Mouse (Mus musculus): Measurements from ENCODE around the gene Hhat. TPM values are rescaled to one million over a fixed set of nuclear protein-coding genes. Genes with fewer than 3 reads are reported as not detected.

Hhat gene
- polyA plus RNA-seq, 1 experiment from 2014 or later: 1.0 TPM

GRCm38 (mm10) chr1:192749270-192750041, 21.6 kb downstream of the Hhat start:
- Histone ChIP-seq H3K4me2 (ENCODE audit: low read depth, low read length) (no peak overlapping the region), H3K27ac (ENCODE audit: low read length) (no peak overlapping the region), H3K9me3 (replicated peaks; ENCODE audit: control insufficient read depth, low read length) (no peaks in the 10 kb centered on the region), H3K4me3 (ENCODE audit: low read depth, low read length) (no peak overlapping the region), H3K9ac (ENCODE audit: low read depth, low read length) (no peak overlapping the region), H3K27me3 (ENCODE audit: control insufficient read depth, insufficient read depth, low read depth, low read length) (no peaks in the 10 kb centered on the region), H3K4me1 (ENCODE audit: control insufficient read depth, low read depth, low read length) (no peaks in the 10 kb centered on the region; the same call in 1 of the 2 replicates), H3K36me3 (ENCODE audit: control insufficient read depth, insufficient read depth) (no peaks in the 10 kb centered on the region)
- WGBS (ENCODE audit: insufficient replicate concordance): 70% methylated on average over 6 of the region's 6 CpGs
- ATAC-seq (ENCODE audit: low read depth): no peak

GRCm38 (mm10) chr1:192746201-192746600, 24.8 kb downstream of the Hhat start:
- 63% methylated on average over 6 of the region's 6 CpGs for WGBS (ENCODE audit: insufficient replicate concordance)
- no peak overlapping the region for H3K4me3 ChIP-seq (ENCODE audit: low read depth, low read length)
- no peaks in the 10 kb centered on the region for H3K4me1 ChIP-seq (ENCODE audit: control insufficient read depth, low read depth, low read length)
- no peak overlapping the region for H3K9ac ChIP-seq (ENCODE audit: low read depth, low read length)
- no peak for ATAC-seq (ENCODE audit: low read depth)
- H3K27ac ChIP-seq (ENCODE audit: low read length): no peak overlapping the region
- H3K4me2 ChIP-seq (ENCODE audit: low read depth, low read length): no peak overlapping the region
- H3K9me3 ChIP-seq (replicated peaks; ENCODE audit: control insufficient read depth, low read length): no peaks in the 10 kb centered on the region
- no peaks in the 10 kb centered on the region for H3K36me3 ChIP-seq (ENCODE audit: control insufficient read depth, insufficient read depth)
- no peaks in the 10 kb centered on the region for H3K27me3 ChIP-seq (ENCODE audit: control insufficient read depth, insufficient read depth, low read depth, low read length)

GRCm38 (mm10) chr1:192745240-192746101, 25.6 kb downstream of the Hhat start:
- ATAC-seq (ENCODE audit: low read depth): peak; percentile 63
- Histone ChIP-seq H3K4me3 (ENCODE audit: low read depth, low read length) (no peak overlapping the region), H3K27ac (ENCODE audit: low read length) (no peak overlapping the region), H3K4me2 (ENCODE audit: low read depth, low read length) (no peak overlapping the region), H3K9me3 (replicated peaks; ENCODE audit: control insufficient read depth, low read length) (no peaks in the 10 kb centered on the region), H3K4me1 (ENCODE audit: control insufficient read depth, low read depth, low read length) (no peaks in the 10 kb centered on the region), H3K36me3 (ENCODE audit: control insufficient read depth, insufficient read depth) (no peaks in the 10 kb centered on the region), H3K9ac (ENCODE audit: low read depth, low read length) (no peak overlapping the region), H3K27me3 (ENCODE audit: control insufficient read depth, insufficient read depth, low read depth, low read length) (no peaks in the 10 kb centered on the region)
- 6% methylated on average over 16 of the region's 16 CpGs for WGBS (ENCODE audit: insufficient replicate concordance)

- no peak overlapping the region for H3K9ac ChIP-seq (ENCODE audit: low read depth, low read length)
Measured at GRCm38 (mm10) chr1:192744880-192745239, 26.2 kb downstream of the Hhat start.

GRCm38 (mm10) chr1:192742394-192743251, 28.4 kb downstream of the Hhat start:
- H3K27ac ChIP-seq (ENCODE audit: low read length): no peak overlapping the region
- no peak overlapping the region for H3K4me2 ChIP-seq (ENCODE audit: low read depth, low read length)
- WGBS (ENCODE audit: insufficient replicate concordance): 59% methylated on average over 7 of the region's 7 CpGs
- H3K27me3 ChIP-seq (ENCODE audit: control insufficient read depth, insufficient read depth, low read depth, low read length): no peaks in the 10 kb centered on the region
- no peaks in the 10 kb centered on the region for H3K4me1 ChIP-seq (ENCODE audit: control insufficient read depth, low read depth, low read length)
- no peaks in the 10 kb centered on the region for H3K36me3 ChIP-seq (ENCODE audit: control insufficient read depth, insufficient read depth)
- no peak for ATAC-seq (ENCODE audit: low read depth)
- no peak overlapping the region for H3K4me3 ChIP-seq (ENCODE audit: low read depth, low read length)
- H3K9ac ChIP-seq (ENCODE audit: low read depth, low read length): no peak overlapping the region
- no peaks in the 10 kb centered on the region for H3K9me3 ChIP-seq (replicated peaks; ENCODE audit: control insufficient read depth, low read length)

More at GRCm38 (mm10) chr1:192744880-192745239, 26.2 kb downstream of the Hhat start:
- Histone ChIP-seq H3K4me2 (ENCODE audit: low read depth, low read length) (no peak overlapping the region), H3K9me3 (replicated peaks; ENCODE audit: control insufficient read depth, low read length) (no peaks in the 10 kb centered on the region), H3K36me3 (ENCODE audit: control insufficient read depth, insufficient read depth) (no peaks in the 10 kb centered on the region), H3K4me1 (ENCODE audit: control insufficient read depth, low read depth, low read length) (no peaks in the 10 kb centered on the region), H3K27ac (ENCODE audit: low read length) (no peak overlapping the region), H3K4me3 (ENCODE audit: low read depth, low read length) (no peak overlapping the region), H3K27me3 (ENCODE audit: control insufficient read depth, insufficient read depth, low read depth, low read length) (no peaks in the 10 kb centered on the region)
- ATAC-seq (ENCODE audit: low read depth): no peak
- 59% methylated on average over 3 of the region's 3 CpGs for WGBS (ENCODE audit: insufficient replicate concordance)

GRCm38 (mm10) chr1:192741896-192742295, 29.1 kb downstream of the Hhat start:
- H3K27me3 ChIP-seq (ENCODE audit: control insufficient read depth, insufficient read depth, low read depth, low read length): no peaks in the 10 kb centered on the region
- H3K4me2 ChIP-seq (ENCODE audit: low read depth, low read length): no peak overlapping the region
- H3K4me3 ChIP-seq (ENCODE audit: low read depth, low read length): no peak overlapping the region
- ATAC-seq (ENCODE audit: low read depth): no peak
- 69% methylated on average over 2 of the region's 2 CpGs for WGBS (ENCODE audit: insufficient replicate concordance)
- H3K36me3 ChIP-seq (ENCODE audit: control insufficient read depth, insufficient read depth): no peaks in the 10 kb centered on the region
- H3K4me1 ChIP-seq (ENCODE audit: control insufficient read depth, low read depth, low read length): no peaks in the 10 kb centered on the region
- H3K9ac ChIP-seq (ENCODE audit: low read depth, low read length): no peak overlapping the region
- H3K9me3 ChIP-seq (replicated peaks; ENCODE audit: control insufficient read depth, low read length): no peaks in the 10 kb centered on the region
- H3K27ac ChIP-seq (ENCODE audit: low read length): no peak overlapping the region

- WGBS (ENCODE audit: insufficient replicate concordance): 49% methylated on average over 3 of the region's 3 CpGs
- no peaks in the 10 kb centered on the region for H3K4me1 ChIP-seq (ENCODE audit: control insufficient read depth, low read depth, low read length)
- ATAC-seq (ENCODE audit: low read depth): no peak
Measured at GRCm38 (mm10) chr1:192736524-192736923, 34.5 kb downstream of the Hhat start.

GRCm38 (mm10) chr1:192736002-192736426, 35.0 kb downstream of the Hhat start:
- 41% methylated on average over 9 of the region's 9 CpGs for WGBS (ENCODE audit: insufficient replicate concordance)
- Histone ChIP-seq H3K9me3 (replicated peaks; ENCODE audit: control insufficient read depth, low read length) (no peaks in the 10 kb centered on the region), H3K4me3 (ENCODE audit: low read depth, low read length) (no peak overlapping the region), H3K27me3 (ENCODE audit: control insufficient read depth, insufficient read depth, low read depth, low read length) (no peaks in the 10 kb centered on the region), H3K36me3 (ENCODE audit: control insufficient read depth, insufficient read depth) (no peaks in the 10 kb centered on the region), H3K27ac (ENCODE audit: low read length) (no peak overlapping the region), H3K9ac (ENCODE audit: low read depth, low read length) (no peak overlapping the region), H3K4me2 (ENCODE audit: low read depth, low read length) (no peak overlapping the region), H3K4me1 (ENCODE audit: control insufficient read depth, low read depth, low read length) (no peaks in the 10 kb centered on the region)
- ATAC-seq (ENCODE audit: low read depth): no peak

More at GRCm38 (mm10) chr1:192736524-192736923, 34.5 kb downstream of the Hhat start:
- no peak overlapping the region for H3K4me3 ChIP-seq (ENCODE audit: low read depth, low read length)
- no peaks in the 10 kb centered on the region for H3K36me3 ChIP-seq (ENCODE audit: control insufficient read depth, insufficient read depth)
- no peaks in the 10 kb centered on the region for H3K9me3 ChIP-seq (replicated peaks; ENCODE audit: control insufficient read depth, low read length)
- no peak overlapping the region for H3K9ac ChIP-seq (ENCODE audit: low read depth, low read length)
- H3K4me2 ChIP-seq (ENCODE audit: low read depth, low read length): no peak overlapping the region
- H3K27ac ChIP-seq (ENCODE audit: low read length): no peak overlapping the region
- no peaks in the 10 kb centered on the region for H3K27me3 ChIP-seq (ENCODE audit: control insufficient read depth, insufficient read depth, low read depth, low read length)

Data from liver, embryonic 16.5 days (tissue).